27 mouse cellular contexts compared by ENCODE assay signal in the genomic region with DNA sequence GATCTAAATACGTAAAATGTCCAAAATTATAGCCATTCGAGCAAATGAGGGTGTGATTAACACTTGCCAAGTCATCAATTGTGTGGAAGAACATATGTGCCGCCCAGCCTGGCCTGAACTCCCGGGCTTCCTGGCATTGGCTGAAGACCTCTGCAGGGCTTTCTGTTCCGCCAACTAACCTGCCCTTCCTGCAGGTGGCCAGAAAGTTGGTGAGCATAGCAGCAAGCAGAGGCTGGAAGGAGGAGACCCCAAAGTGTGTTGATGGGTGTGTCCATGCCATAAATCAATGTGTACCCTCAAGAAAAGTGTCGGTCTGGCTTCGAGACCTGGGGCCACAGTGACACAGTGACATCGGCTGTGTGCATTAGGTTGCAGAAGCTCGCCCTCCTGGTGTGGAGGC. TPM values are rescaled to one million over a fixed set of nuclear protein-coding genes. Genes with fewer than 3 reads are reported as not detected.
DNase-seq lines count a peak whose midpoint lies in the region; ATAC-seq and TF ChIP-seq lines count a peak whose summit lies in the region.
"Had no signal": no experiment of that assay in that cellular context is flagged by ENCODE, and none has a peak within 500 bp of the region (broad histone marks: within the 10 kb centered on the region; RNA-seq: fewer than 3 reads in every experiment).

No protein-coding gene starts in this region.

- peak; percentile 39; the same call in 1 of the 2 replicates for ATAC-seq in cerebellum, adult (ENCODE audit: insufficient number of reproducible peaks, low FRiP score, low TSS enrichment)
- ATAC-seq: activated CD4-positive, CD25-positive, alpha-beta regulatory T cell, adult 4 months; forebrain, embryonic 13.5 days; forebrain, embryonic 16.5 days; intestine, postnatal 0 days had no signal

- H3K4me3 ChIP-seq in left cerebral cortex, adult 2 months: no peak overlapping the region
- H3K4me3 ChIP-seq: forebrain, embryonic 10.5 days; forebrain, embryonic 13.5 days; heart, adult 2 months; heart, embryonic 10.5 days; heart, embryonic 13.5 days; hindbrain, embryonic 12.5 days; hindbrain, embryonic 15.5 days had no signal

- TF ChIP-seq CTCF in left cerebral cortex, adult 2 months (IDR thresholded peaks at IDR 0.05): no peak

- H3K27ac ChIP-seq in left cerebral cortex, adult 2 months: no peak overlapping the region
- H3K27ac ChIP-seq: forebrain, embryonic 10.5 days; forebrain, embryonic 13.5 days; heart, adult 2 months; heart, embryonic 10.5 days; heart, embryonic 13.5 days; hindbrain, embryonic 12.5 days; hindbrain, embryonic 15.5 days had no signal

- intact Hi-C loops in left cerebral cortex, postnatal 4 days (cut with DNase I): no loop called here
- intact Hi-C loops in left cerebral cortex, adult 2 months (cut with DNase I): no loop called here

- no peak for DNase-seq in cerebellum, postnatal 4 days (ENCODE audit: low spot score in 2 of 2)
- DNase-seq in left cerebral cortex, postnatal 4 days: peak; percentile 26
- DNase-seq in left cerebral cortex, adult 2 months (ENCODE audit: extremely low spot score in 1 of 2, low spot score in 2 of 2): no peak
- DNase-seq in cerebellum, adult 9-11 months: peak; percentile 77
- DNase-seq in kidney, adult 11 months: no peak
- DNase-seq in right cerebral cortex, postnatal 36 days (ENCODE audit: low spot score in 2 of 2): no peak
- DNase-seq in layer of hippocampus, adult 18-20 months (ENCODE audit: low spot score in 2 of 2): no peak
- DNase-seq: adrenal gland, adult 8-10 months; adrenal gland, postnatal 25 days; gastrocnemius, postnatal 10 days; gastrocnemius, postnatal 36 days; heart, adult 2 months had no signal

RNA-seq across cellular contexts. Expression of a gene that starts 34.8 kb away (rescaled TPM):
- not detected for total RNA-seq in left cerebral cortex, postnatal 4 days (2021)
- not detected for total RNA-seq in left cerebral cortex, adult 2 months (2021)
- total RNA-seq in layer of hippocampus, adult 18-20 months (2021): not detected
- total RNA-seq: adrenal gland, adult 8-10 months; adrenal gland, postnatal 25 days; ES-E14; gastrocnemius, adult 18-20 months; gastrocnemius, postnatal 10 days; gastrocnemius, postnatal 36 days; granulocyte monocyte progenitor cell, adult 5-6 weeks; heart, adult 2 months; heart, postnatal 25 days; hematopoietic stem cell, adult 5-6 weeks had no signal

Comparison
In these comparisons a context has a peak if more than half of its experiments do, and no peak if none do; other contexts are left out.
1. DNase-seq: peak in left cerebral cortex, postnatal 4 days (single experiment) and cerebellum, adult 9-11 months (single experiment); none in cerebellum, postnatal 4 days (0 of 2), left cerebral cortex, adult 2 months (0 of 2), kidney, adult 11 months (single experiment), right cerebral cortex, postnatal 36 days (0 of 2) and layer of hippocampus, adult 18-20 months (0 of 2).